Mouse (Mus musculus): ENCODE data around the gene Scrn1.

Scrn1 gene

DNA sequence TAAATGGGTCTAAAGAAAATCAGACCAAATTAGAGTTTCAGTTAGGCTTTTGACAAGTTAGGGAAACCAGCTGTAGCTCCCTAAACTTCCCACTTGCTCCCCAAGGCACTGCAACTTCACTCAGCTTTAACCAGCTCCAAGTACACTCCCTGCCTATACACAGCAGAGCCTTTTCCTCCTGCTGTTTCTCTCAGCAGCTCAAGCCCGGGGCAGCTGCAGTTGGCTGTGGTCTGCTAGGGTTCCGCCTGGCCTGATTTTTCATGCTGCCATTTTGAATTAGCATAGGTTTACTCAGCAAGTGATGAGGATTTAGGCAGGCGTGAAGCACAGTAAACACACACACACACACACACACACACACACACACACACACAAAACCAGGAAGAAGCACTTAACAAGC is 1.3 kb downstream of the Scrn1 start:
- no peak for DNase-seq (ENCODE audit: low spot score)

DNA sequence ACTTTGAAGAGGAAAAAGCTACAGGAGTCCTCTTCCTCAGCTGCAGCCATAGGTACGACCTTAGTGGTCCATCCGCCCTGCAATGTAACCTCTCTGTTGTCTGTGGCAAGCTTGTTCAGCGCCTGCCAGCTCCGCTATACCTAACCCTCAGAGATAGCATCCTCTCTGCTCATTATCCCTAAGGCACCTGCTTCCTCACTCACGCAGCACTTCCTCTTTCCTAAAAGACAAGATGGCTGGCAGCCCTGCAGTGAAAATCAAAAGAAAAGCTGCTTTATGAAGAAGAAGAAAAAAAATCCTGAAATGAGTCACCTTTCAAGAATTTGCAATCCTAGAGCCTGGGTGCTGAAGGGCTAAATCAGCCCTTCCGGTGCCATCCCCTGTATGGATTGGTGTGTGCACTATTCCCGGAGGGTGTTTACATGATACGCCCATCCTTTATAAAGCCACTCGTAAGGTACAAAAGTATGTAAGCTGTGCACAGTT is 1.7 kb downstream of the Scrn1 start:
- DNase-seq (ENCODE audit: low spot score), result no peak

DNA sequence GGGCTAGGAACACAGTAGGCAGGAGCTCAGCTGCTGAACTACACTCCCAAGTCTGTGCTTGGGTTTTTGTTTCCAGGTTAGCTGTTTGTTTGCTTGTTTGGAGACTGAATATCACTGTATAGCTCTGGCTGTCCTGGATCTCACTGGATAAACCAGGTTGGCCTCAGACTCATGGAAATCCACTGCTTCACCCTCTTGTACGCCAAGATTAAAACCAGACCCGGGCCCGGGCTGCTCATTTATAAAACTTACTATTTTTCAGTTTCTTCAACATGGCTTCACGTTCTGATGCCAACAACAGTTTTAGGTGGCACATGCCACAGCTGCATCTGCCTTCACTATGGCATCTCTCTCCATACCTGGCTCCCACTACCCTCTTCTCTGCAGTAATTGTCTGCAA is 2.7 kb downstream of the Scrn1 start:
- DNase-seq (ENCODE audit: low spot score), result no peak

DNA sequence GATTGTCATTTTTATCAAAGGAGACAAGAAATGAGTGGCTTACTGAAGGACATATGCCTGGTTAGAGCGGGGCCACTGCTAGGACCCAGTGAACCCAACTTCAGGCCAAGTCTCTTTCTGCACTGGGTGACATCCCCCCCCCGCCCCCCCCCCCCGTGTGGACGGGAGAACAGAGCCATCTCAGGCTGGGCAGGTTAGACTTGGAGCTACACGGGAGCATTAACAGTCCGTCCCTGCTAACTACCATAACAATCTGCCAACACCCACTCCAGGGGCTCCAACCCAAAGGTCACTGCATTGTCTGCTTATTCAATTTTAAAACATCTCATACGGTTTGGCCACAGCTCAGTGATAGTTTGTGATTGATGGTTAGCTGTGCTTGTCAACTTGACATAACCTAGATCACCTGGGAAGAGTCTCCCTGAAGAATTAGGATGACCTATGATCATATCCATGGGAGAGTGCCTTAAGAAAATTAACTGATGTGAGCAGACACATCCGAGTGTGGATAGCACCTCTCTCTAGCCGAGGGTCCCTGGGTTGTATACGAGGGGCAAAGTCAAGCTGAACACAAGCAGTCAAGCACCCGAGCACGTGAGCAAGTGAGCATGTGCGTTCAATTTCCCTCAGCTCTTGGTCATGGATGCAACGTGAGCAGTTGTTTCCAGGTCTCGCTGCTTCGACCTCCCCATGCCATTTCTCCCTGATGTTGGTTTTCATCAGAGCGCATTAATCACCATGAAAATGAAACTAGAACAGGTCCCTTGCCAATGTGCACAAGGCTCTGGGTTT is 4.1 kb downstream of the Scrn1 start:
- DNase-seq (ENCODE audit: low spot score), result no peak

DNA sequence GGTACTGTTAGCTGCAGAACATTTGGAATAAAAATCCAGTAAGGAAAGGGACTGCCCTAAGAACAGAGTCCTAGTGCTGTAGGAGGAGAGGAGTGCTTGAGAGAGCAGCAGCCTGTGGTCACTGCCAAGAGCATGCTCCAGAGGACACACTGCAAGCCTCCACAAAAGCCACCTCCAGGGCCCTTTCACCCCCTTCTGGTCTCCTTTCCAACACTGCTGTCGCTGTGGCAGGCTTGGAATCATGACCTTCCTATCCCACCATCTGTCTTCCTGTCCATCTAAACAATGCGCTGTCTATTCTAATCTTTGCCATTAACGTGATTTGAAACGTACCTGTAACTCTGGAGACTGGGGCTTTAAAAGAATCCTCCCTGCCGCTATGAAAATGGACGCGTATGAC is 7.8 kb downstream of the Scrn1 start:
- no peak for DNase-seq (ENCODE audit: low spot score)

DNA sequence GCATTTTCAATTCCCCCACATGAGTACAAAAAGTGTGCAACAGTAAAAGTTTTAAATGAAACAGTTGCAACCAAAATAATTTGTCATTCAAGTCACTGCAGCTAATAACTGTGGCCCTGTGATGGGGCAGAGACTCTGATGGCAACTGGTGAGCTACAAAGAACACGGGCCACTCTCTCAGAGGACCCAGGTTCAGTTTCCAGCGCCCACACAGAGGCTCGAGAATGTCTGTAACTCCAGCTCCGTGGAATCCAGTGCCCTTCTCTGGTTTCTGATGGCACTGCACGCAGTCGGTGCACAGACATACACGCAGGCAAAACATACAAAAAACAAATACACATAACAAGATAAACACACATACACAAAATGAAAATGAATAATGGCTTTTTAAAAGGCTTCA is 8.6 kb downstream of the Scrn1 start:
- DNase-seq (ENCODE audit: low spot score), result no peak

DNA sequence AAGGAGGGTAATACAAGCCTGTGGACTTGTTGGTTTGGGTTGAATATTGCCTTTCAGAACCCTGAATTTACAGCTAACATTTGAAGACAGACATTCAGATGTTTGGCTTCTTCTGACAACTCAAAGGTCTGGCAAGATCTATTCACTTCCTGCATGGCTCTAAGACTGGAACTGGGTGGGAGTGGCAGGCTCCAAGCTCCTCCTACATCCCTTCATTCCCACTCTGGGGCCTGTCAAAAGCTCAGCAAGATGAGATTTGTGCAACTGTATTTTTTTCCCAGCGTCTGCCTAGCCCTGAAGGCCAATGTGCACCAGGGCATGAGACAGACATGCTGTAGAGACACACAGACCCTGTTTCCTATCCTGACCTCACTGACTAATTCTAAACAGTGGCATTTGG is 10.5 kb downstream of the Scrn1 start:
- no peak for DNase-seq (ENCODE audit: low spot score)

DNA sequence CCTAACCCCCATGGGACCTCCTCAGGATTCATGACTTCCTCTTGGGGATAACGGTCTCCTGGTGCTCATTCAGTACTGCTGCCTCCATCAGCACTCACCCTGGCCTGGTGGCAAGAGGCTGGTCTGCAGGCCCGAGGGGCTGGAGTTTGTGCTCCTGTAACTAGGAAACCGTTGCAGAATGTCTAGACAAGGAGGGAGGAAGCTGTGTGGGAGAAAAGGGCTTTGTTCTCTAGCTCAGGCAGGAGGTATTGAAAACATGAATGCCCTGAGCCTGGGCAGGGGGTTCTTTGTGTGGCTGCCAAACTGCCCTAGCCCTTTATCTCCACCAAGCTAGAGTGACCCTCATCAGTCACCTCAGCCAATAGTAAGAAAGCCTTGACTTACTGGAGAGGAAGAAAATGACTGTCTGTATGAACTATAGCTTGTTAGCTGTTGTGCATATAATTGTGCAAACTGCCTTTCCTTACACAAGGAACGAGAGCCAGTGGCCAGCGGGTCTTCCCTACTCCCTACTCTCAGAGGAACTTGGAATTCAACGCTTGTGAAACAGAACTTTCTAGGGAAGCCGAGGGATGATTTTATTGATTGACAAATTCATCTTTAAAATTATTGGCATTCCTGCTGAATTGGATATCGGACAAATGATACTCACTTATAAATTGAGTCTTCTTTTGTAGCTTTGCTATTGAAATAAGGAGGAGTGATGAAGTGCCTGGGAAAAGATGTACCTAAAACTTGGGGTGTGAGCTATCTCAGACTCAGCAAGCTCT is 11.8 kb downstream of the Scrn1 start:
- no peak for DNase-seq (ENCODE audit: low spot score)

DNA sequence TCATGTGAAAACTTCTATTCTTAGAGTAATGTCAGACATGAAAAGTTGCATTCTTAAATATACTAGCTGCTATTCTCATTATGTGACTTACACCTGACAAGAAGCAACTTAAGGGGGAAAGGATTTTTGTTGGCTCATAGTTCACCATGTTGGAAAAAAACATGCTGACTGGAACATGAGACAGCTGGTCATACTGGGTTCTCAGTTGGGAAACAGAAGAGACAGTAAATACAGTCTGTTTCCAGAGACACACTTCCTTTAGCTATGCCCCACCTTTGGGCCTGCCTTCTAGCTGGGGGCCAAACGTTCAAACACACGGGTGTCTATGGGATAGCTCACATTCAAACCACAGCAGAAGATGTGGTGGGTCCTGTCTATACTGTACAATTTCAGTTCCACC is 12.7 kb downstream of the Scrn1 start:
- DNase-seq (ENCODE audit: low spot score), result no peak

DNA sequence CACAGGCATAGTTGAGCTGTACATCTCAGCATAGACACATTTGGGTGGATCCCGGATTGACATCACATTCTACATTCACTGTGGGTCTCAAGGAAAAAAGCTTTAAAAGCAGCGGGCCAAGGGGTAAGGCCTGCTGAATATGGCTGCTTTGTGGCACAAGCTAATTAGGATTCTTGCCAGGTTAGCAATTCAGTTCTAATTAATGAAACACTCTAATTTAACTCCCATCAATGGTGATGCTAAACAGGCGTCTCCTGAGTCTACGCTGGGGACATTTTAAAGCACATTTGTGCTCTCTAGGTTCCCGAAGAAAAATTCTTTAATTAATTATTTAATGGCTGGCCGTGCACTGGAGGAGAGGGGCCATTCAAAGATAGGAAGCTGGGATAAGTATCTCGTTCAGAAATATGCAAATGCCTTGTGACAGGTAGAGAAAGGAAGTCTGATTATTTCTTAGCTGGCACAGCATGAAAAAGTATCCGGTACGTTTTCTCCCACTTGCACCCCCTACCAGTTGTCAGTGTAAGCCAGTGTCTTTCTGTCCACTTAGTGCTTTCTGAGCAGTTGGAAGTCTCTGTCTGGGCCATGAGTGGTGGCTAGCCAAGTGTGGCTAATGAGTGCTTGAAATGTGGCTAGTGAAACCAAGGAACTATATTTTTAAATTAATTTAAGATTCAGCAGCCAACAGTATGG is 13.4 kb downstream of the Scrn1 start:
- DNase-seq (ENCODE audit: low spot score), result no peak

DNA sequence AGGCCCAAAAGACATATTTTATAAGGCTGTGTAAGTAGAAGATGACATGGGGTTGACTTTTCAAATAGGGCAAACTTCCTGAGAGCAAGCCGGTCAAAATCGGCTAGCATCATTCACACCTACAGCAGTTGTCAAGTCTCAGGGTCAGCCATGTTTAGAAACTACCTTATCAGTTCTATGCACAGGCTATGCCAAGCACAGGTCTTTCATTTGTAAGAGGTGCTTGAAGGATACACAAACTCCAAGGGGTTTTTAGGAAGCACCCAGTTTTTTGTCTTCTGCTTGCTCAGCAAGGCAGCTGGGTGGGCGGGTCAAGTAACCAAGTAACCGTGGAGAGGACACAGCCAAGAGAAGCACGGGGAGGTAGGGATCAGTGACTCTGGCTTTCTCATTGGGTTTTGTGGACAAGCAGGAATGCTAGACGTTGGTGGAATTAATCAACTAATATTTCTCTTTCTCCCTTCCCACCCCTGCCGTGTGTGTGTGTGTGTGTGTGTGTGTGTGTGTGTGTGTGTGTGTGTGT is 15.4 kb downstream of the Scrn1 start:
- DNase-seq (ENCODE audit: low spot score), result no peak

DNA sequence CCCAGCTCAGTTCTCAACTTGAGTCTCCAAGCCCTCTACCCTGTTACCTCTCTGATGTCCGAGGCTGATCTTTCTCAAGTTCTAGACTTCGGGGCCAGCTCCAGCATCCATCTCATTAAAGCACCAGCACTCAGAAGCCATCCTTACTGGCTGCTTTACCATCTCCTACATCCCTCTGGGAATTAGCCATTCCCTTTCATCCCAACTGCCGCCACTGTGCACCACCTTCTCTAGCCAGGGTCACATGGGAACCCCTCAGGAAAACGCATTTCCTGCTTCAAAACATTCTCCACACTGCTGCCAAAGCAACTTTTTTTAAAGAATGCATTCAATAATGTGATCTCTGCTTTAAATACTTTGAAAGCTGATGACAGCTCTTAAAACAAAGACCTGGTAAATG is 17.0 kb downstream of the Scrn1 start:
- DNase-seq (ENCODE audit: low spot score), result no peak

DNA sequence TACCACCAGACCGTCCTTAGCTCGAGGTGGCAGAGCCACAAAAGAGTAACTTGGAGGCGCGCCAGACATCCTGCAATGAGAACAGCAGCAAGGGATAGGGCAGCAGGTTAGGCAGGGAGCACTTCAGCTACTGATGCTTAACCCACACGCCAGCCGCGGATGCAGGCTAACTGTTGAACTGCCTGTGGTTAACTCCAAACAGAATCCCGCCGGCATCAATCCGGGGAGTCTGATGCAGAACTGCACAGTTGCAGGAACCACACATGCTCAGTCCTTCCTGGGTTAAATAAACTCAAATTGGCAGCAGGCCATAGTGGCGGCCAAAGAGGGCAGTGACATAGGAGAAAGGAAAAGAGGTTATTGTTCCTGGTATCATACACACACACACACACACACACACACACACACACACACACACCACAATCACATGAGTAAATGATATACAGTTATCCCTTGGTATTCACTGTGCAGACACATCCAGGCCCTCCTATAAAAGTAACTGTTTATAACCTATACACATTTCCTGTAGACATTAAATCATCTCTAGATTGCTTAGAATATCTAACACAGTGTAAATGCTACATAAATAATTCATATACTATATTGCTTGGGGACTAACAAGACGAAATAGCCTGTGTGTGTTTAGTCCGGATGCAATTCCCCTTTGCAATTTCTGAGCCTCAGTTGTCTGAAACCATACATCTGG is 17.8 kb downstream of the Scrn1 start:
- DNase-seq (ENCODE audit: low spot score), result no peak

DNA sequence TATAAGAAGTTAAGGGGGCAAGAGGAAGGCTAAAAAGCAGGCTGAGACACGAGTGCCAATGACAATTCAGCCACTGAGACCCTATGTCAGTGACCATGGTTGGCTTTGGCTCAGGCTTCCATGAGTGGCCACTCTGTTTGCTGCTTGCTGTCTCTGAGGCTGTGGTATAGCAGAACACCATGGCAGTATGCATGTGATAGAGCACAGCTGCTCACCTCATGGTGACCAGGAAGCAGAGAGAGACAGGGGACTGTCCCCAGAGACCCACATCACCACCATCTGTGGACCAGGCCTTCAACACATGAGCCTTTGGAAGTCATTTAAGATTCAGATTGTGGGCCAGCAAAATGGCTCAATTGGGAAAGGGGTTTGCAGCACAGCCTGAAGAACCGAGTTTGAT is 22.6 kb downstream of the Scrn1 start:
- no peak for DNase-seq (ENCODE audit: low spot score)

DNA sequence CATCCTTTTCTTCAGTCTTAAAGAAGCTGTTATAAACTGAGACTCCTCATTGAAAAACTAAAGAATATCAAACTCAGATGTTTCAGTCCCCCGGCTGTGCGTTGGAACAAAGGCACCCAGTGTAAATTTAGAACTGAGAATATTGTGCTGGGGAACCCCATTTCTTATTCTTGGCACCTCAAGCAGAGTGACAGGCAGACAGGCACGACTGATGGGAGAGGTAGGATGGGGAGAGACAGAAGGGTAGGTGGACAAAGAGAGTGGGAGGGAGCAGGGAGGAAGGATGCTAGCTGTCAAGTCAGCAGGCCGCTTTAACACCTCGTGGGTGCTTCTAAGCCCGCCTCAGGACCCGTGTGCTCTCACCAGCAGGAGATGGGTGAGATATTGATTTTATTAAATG is 23.5 kb downstream of the Scrn1 start:
- DNase-seq (ENCODE audit: low spot score), result no peak

DNA sequence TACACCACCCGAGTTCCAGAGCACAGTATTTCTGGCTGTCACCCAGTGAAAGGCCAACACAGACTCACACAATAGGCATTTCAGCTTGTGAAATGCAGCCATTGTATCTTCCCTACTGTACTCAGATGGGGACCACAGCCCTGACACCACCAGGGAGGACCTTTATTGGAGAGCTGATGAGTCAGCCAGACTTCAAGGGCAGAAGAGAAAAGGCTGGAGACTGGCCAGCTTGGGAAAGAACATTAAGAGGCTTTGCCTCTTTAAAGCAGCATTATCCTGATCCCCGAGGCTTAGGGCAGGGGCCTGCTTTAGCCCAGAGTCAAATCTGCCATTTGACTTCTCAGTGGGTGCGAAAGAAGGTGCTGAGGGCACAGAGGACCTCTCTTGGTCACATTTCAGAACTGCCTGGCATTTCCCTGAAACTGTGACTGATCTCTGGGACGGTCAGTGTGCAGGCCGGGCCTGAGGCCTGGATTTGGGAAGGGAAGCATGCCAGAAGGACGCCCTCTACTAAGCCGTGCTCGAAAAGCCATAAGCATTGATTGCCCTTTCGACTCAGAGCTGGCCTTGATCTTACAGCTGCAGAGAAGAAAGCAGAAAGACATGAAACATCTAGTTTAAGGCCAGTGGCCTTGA is 25.9 kb downstream of the Scrn1 start:
- peak; percentile 8 for DNase-seq (ENCODE audit: low spot score)

DNA sequence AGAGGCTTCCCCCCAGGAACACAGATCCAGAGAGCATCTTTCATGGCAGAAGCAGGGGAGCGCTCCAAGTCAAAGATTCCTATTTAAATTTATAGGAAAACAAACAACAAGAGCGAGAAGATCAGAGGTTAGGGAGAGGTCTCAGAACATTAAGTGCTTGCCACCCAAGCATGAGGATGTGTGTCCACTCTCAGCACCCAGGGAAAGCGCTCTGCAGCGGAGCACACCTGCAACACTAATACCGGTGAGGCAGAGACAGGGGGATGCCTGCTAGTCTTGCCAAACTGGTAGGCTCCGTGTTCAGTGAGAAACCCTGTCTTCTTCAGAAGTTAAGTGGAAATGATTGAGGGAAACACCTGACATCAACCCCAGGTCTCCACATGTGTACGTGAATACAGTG is 26.9 kb downstream of the Scrn1 start:
- no peak for DNase-seq (ENCODE audit: low spot score)

DNA sequence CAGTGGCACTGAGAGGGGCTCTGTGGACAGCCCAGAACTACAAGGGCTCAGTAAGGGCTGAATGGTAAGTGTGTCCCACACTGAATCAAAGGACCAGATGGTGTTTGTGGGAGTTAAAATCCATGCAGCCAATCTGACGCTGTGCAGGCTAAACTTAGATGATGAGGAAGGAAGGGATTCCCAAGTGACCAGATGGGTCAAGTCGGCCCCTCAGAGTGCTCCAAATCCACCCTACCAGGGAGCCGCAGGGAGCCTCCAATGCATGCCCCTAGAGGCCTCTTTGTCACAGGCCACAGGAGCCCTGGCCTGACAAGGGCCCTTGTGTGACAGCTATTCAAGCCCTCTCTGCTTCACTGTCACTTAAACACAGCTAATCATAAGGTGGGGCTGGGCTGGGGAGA is 27.5 kb downstream of the Scrn1 start:
- DNase-seq (ENCODE audit: low spot score), result no peak

DNA sequence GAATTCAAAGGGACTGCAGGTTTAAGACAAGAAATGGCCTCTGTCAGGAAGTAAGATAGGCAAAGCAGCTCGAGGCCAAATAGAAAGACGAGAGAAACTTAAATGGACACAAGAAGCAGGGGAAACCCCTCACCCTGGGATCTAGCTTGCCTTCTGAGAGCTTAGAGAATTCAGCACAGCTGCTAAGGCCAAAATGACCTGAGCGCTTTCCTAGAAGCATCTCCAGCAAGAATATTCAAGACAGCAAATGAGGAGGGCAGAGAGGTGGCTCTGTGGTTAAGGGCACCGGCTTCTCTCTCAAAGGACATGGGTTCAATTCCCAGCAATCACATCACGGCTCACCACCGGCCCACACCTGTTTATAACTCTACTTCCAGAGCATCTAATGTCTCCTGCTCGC is 29.2 kb downstream of the Scrn1 start:
- no peak for DNase-seq (ENCODE audit: low spot score)

DNA sequence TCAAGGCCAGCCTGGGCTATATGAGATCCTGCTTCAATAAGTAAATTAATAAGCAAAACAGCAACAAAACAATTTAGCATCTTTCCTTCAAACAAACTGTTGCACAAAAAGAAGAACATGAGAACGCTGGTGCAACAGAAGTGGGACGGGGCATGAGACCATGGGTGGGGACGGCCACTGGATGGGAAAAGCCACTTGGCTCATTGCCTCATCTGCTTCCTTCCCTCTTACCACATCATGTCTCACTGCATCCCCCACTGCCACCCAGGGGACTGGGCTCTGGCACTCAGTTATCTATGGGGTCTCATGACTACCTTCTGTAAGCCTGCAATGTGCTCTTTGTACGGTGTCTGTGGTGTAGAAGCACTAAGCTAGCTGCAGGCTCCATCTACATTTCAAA is 30.8 kb downstream of the Scrn1 start:
- no peak for DNase-seq (ENCODE audit: low spot score)

DNA sequence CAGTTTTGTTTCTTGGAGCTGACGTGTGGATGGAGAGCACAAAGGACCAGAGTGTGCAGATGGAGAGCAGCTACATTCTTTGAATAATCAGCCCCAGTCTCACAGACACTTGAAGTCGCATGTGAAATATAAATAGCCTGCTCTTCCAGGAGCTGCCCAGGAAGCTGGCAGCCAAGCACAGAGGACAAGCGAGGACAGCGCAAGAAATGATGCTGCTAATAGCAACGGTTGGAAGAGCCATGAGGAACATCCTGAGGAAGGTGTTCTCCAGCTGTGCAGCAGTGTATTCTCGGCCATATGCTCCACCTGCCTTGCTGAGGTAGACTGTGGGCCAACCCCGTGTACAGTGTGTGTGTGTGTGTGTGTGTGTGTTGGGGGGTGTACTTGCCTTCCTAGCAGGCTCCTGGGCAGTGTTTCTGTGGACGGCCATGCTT is 35.2 kb downstream of the Scrn1 start:
- DNase-seq (ENCODE audit: low spot score), result no peak

DNA sequence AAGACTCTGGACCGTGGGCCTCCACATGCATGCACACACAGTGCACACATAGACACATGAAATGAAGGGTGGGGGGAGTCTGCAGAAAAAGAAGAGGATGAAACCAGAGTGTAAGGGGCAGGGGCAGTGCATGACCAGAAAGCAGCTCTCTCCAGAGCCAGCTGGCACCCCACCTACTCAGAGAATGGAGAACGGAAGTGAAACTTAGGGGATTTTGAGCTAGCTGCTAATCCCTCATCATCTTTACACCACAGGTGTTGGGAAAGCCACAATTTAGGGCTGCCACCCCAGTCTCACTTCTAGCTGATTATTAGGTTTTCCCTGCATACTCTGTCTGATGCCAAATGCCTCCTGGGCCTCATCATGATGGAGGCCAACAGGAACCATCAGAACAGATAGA is 36.1 kb downstream of the Scrn1 start:
- no peak for DNase-seq (ENCODE audit: low spot score)

Data from urinary bladder, postnatal 25 days (tissue).